Mouse (Mus musculus) T-cell, adult 2 months (primary cell): ENCODE measurements around the gene Mapk10.

Source experiments
- DNase-seq: peaks from one replicate; pipeline ENCODE4 v3.0.0; 2022; ENCODE audit warnings: low spot score

Mapk10 gene

GRCm38 (mm10) chr5:102859749-102860148, 351.4 kb downstream of the Mapk10 start:
- DNase-seq, result no peak

- DNase-seq, result no peak
These were observed 353.1 kb downstream of the Mapk10 start for GRCm38 (mm10) chr5:102858047-102858446.
